Mouse (Mus musculus) stomach, postnatal 0 days (tissue): Measurements from ENCODE around the gene Klhl36.
A peak's percentile ranks its signal among the peaks of the same experiment; 100 is the strongest.

Experiments used
- CTCF ChIP-seq: IDR thresholded peaks from 2 replicates; pipeline ENCODE4 v1.5.1; 2016; ENCODE audit warnings: antibody characterized with exemption, low read depth, mild to moderate bottlenecking, moderate library complexity
- EP300 ChIP-seq: optimal IDR thresholded peaks from 2 replicates; pipeline ENCODE3; 2016; ENCODE audit warnings: antibody characterized with exemption

- no peak for TF ChIP-seq EP300
- TF ChIP-seq CTCF = peak; percentile 96
Observed at GRCm38 (mm10) chr8:119843444-119843843, 18.6 kb upstream of the Klhl36 start.
